Mouse (Mus musculus) cerebellum, adult 11 months (tissue): ENCODE measurements around the gene Gm8906.
"Not testable (repeated sequence)": the region's sequence is repeated elsewhere in the genome, so short reads cannot be mapped to it uniquely, and the experiment has no call there.

ENCODE experiments used
- DNase-seq: peaks from one replicate; pipeline ENCODE4 v3.0.0; 2022

The Gm8906 gene

DNA sequence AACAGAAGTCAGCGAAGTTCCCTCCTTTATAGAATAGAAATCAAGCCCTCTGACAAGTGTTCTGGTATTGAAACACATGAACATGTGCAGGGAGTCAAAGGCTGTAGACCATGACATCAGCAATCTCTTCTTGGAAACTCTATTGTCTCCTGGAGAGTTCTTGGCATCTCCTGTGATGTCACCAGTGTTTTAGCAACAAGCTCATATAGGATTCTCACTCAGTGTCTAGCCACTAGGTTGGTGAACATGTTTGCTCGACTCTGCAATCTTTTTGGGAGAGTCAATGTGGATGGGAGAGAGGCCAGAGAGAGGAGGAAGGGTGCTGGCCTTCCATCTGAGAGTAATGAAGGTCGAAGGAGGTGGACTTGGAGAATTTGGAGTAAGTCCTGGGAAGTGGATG lies at the start of gene Gm8906:
Gm8906 (plus strand) TSS at position 301 of the 400 bp plus-strand sequence.
- not testable (repeated sequence) for DNase-seq
